Mouse (Mus musculus) adrenal gland, adult (tissue): ENCODE data around the gene Flt3l.
"Not testable (repeated sequence)": the region's sequence is repeated elsewhere in the genome, so short reads cannot be mapped to it uniquely, and the experiment has no call there.

Experiments used
- DNase-seq, 2 experiments: peaks; one replicate each; pipeline ENCODE4 v3.0.0; 2022 to 2023; ENCODE audit warnings: low spot score in 1 of 2; ENCODE audit not compliant: inconsistent age in 2 of 2

Gene Flt3l

DNA sequence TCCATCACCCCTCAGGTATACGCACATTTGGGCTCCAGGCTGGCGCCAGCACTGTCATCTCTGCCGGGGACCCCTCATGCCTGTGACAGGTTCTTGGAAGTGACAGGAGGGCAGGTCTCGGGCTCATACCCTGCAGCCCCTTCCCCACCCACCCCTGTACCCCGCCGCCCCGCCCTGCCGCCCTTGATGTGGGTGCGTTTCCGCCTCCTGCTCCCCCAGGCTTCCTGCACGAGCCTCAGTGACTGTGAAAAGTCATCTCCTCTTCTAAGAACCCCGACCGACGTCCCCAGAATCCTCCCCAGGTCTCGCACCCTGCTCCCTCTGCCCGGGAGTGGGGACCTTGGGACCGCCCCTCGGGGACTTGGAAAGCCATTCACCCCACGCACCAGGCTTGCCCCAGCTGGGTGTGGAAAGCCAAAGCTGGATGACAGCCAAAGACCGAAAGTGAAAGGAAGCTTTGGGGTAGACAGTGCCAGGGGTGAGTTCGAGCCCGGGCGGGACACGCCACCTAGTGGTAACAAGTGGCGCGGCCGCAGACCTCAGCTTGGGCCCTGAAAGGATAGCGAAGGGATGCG is at the start of gene Flt3l, which contains the start of gene Gm45713:
Flt3l (minus strand) TSS at position 440 of the 575 bp plus-strand sequence.
Gm45713 (minus strand) TSS at position 239 of the 575 bp plus-strand sequence.
- peak; percentile 94 to 99 for DNase-seq

DNA sequence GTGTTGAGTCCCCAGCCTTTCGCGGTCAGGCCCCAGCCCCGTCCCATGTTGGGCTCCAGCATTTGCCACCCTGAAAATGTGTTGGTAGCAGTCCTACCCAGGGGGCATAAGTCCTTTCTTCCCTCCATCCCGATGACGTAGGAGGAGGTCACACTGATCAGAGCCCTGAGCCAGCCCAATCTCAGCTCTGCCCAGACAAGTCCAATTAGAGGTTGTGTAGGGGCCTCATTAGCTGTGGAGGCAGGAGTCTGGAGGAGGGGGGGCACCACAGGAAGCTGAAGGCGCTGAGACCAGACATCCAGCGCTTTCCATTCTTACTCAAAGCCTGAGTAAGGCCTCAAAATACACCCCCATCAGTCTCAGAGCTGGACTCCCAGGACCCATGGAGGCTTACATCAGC is 49.7 kb upstream of the Flt3l start:
- no peak for DNase-seq

DNA sequence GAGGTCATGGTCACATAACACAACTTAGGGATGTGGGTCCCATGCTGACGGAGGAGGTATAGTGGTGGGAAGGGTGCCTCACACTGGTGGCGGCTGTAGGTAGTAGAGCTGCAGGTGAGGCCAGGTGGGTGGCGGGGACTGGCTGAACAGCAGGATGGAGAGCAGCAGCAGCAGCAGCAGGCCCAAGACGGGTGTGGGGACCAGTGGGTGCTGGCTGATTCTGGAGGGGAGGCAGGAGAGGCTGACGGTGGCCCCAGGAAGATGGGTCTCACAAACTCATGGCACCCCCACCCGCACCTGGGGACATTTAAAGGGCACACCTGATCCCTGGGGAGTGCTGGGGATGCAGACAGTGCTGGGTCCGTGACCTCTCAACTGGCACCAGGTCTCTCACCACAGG is 47.4 kb upstream of the Flt3l start:
- no peak for DNase-seq

DNA sequence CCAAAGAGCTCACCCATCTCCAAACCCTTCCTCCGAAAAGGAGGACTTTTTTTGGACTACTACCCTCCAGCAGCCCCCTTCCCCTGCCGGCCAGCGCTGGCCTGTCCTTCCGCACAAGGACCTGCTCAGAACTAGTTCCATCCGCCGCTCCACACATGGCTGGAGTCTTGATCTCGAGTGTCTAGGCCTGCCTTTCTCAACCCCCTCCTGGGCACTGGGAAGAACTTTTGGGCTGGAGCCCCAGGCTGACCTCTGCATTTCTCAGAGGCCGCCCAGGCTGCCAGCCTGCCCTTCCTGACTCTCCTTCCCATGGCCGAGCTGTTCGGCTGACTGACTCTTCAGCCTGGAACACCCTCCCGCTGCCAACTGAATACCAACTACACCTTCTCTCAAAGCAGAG is 46.4 kb upstream of the Flt3l start:
- DNase-seq = no peak

DNA sequence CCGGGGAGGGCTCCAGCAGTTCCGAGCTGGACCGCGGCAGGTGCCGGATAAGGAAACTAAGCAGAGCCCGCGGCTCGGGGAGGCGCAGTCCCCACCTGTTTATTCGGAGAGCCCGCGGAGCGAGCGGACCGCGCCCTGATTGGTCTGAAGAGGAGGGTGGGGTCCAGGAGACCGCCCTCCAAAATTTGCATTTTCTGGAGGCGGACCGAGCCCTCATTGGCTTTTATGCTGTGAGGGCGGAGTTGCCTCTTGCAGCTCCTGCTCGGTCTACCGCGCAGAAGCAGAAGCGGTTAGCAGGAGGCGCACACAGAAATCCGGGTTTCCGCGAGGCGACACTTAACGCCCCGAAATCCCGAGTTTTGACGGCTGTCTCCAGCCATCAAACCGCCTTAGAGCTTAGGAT is 46.0 kb upstream of the Flt3l start:
- peak; percentile 91 to 95 for DNase-seq

DNA sequence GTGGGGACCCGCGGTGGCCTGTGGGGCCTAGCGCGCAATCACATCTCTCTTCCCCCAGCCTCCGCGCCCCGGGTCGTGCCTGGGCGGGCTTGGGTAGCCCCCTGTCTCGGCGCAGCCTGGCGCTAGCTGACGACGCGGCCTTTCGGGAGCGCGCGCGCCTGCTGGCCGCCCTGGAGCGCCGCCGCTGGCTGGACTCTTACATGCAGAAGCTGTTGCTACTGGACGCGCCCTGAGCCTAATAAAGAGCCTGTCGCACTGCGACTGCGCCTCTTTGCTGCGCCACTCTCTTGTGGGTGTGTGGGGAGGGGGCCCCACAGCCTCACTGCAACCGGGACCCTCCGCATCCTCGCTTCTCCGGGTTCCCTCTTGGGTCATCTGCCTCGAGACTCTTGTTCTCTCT is 45.3 kb upstream of the Flt3l start:
- DNase-seq = no peak

DNA sequence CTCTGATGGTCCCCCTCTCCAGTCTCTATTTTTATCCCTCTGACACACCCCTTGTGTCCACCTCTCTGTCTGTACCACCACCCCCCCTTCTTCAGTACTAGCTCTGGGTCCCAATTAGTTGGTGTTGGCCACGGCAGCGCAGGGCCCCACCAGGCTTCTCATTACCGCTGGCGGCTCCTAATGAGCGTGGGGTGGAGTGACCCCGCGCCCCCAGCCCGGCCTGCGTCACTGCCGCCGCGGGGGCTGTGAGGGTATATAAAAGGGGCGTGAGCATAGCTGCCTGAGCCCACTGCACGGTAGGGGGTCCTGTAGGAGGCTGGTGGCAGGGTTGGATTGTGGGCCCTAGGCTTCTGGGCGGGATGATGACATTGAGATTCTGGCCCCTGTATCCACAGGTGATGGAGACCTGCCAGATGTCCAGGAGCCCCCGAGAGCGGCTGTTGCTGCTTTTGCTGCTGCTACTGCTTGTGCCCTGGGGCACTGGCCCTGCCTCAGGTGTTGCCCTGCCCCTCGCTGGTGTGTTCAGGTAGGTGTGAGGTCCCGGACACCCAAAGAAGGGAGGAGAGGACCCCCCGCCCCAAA is 44.8 kb upstream of the Flt3l start, which contains the start of gene Pth2:
Pth2 (plus strand) TSS at position 100 of the 582 bp plus-strand sequence.
- DNase-seq = no peak

DNA sequence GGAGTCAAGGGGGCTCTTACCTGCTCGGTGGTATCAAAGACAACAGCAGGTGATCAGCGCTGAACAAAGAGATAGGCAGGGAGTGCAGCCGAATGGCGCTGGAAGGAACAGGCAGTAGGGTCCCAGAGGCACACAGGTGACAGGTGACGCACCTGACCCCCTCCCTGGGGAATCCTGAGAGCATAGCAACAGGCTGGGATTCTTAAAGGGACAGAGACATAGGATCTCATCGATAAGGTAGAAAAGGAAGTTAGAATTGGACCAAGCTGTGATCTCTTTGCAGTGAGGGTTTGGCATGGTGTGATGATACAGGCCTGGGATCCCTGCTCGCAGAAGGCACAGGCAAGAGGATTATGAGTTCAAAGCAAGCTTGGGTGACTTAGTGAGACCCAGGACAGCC is 43.2 kb upstream of the Flt3l start, which contains the start of gene Gfy:
Gfy (minus strand) TSS at position 101 of the 400 bp plus-strand sequence.
- DNase-seq = no peak

DNA sequence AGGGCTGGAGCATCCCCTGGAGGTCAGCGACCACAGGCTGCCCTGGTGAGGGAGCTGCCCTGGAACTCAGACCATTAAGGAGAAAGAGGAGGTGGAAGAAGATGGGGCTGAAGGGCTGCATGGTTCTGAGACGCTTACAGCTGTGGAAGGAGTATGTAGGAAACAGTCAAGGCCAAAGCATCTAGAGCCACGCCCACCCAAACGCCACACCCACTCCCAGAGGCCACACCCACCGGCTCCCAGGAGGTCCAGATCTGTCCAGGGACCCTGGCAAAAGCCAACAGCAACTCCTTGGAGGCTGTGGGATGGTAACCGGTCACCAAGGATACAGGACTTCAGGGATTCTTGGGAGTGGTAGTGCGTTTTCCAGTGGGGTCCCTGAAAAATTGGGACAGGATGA is 42.3 kb upstream of the Flt3l start:
- no peak for DNase-seq

DNA sequence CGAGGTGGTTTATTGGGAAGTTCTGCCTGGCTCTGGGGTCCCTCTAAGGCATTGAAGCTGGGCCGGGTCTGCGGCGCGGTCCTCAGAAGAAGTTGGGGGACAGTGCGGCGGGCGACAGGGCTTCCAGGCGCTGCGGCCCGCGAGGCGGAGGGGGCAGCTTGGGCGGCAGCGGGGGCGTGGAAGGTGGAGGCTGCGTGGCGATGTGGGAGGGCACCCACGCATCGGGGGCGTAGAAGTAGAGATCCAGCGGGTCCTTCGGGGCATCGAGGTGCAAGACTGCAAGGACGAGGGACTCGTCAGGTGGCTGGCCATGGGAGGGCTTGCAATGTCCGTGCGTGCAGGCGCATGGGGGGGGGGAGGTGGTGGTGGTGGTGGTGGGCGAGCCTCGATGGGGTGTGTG is 40.1 kb upstream of the Flt3l start:
- no peak for DNase-seq

DNA sequence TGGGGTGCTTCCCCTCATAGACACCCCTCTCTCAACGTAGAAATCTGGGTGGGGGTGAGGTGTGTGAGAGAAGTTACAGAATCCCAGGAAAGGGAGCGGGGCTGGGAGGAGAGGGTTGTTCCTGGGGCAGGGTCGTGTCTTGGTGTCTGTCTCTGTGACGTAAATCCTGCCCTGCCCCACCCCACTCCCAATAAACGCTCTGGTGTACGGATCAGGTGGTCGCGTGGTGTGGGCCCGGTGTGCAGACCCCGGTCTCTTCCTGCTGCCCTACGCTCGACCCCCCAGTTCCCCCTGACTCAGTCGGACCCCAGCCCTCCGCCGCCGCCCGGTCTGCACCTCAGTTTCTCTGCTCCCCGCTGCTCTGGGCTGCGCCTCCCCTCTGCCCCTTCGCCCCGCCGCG is 39.7 kb upstream of the Flt3l start:
- no peak for DNase-seq

DNA sequence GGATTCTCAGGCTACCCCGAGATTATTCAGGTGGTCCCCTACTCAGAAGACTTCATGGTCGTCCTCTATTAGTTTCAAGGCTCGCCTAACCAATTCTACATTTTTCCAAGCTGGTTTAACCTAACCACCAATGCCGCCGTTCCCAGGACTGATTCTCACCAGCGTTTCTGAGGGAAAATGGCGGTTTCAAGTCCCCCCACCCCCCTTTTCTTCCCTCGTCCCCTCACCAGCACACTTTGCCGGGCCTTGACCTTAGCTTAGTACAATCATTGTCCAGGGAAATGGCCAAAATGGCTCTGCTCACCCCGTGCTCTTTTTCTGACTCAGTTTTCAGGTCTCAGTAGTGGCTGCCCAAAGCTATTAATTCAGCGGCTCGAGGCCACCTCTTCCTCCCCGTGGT is 39.2 kb upstream of the Flt3l start:
- no peak for DNase-seq

DNA sequence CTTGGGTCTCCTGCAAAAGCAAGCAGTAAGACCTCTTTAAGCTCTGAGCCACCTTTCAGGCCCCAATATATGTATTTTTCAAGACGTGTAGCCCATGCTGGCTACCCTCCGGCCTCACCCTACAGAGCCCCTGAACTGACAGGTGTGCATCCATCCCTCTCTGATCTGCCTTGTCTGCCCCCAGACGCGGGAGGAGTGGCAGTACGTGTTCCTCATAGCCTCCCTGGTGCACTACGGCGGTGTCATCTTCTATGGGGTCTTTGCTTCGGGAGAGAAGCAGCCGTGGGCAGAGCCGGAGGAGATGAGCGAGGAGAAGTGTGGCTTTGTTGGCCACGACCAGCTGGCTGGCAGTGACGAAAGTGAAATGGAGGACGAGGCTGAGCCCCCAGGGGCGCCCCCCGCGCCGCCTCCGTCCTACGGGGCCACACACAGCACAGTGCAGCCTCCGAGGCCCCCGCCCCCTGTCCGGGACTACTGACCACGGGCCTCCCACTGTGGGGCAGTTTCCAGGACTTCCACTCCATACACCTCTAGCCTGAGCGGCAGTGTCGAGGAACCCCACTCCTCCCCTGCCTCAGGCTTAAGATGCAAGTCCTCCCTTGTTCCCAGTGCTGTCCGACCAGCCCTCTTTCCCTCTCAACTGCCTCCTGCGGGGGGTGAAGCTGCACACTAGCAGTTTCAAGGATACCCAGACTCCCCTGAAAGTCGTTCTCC is 38.5 kb upstream of the Flt3l start:
- no peak for DNase-seq

DNA sequence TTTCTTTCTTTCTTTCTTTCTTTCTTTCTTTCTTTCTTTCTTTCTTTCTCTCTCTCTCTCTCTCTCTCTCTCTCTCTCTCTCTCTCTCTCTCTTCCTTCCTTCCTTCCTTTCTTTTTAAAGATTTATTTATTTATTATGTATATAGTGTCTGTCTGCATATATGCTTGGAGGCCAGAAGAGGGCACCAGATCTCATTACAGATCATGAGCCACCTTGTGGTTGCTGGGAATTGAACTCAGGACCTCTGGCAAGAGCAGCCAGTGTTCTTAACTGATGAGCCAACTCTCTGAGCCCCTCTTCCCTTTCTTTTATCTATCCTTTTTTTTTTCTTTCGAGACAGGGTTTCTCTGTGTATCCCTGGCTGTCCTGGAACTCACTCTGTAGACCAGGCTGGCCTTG is 37.5 kb upstream of the Flt3l start:
- DNase-seq = not testable (repeated sequence)

DNA sequence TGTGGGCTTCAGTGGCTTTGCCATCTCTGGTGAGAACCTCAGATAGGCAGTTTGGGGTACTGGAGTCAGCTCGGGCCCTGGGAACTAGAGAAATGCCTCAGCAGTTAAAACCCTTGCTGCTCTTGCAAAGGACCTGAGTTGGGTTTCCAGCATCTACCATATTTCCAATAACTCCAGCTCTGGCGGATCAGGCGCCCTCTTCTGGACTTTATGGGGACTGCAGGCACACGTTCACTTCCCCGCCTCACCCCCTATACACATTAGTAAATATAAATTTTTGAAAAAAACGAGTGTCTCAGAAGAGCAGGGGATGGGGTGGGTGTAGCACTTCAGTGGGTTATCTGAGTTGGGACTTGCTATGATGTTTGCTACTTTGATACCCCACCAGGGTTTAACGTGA is 36.7 kb upstream of the Flt3l start:
- DNase-seq = no peak

DNA sequence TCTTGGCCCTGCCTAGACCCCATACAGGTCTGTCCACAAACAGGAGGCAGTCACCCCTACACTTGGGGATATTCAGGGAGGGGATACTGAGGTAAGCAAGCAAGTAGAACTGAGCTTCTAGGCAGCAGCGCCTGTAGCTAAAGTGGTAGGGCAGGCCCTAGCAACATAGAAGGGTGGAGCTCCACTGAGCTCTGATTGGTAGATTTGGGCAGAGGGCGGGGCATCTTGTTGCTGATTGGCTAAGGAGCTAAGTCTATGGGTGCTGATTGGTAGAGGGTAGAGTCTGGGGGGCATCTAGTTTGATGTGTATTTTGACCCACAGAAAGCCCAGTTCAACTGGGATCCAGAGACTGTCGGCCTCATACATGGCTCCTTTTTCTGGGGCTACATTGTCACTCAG is 33.3 kb upstream of the Flt3l start:
- no peak for DNase-seq

DNA sequence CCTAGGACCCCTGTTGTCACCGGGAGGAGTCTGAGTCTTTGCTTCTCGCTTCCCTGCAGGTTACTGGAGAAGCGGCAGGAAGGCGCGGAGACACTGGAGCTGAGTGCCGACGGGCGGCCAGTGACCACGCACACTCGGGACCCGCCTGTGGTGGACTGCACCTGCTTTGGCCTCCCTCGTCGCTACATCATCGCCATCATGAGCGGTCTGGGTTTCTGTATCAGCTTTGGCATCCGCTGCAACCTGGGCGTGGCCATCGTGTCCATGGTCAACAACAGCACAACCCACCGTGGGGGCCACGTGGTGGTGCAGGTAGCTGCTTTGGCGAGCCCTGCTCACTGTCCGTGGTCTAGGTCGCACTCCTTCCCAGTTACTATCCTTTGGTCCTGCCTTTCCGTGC is 32.4 kb upstream of the Flt3l start:
- no peak for DNase-seq

DNA sequence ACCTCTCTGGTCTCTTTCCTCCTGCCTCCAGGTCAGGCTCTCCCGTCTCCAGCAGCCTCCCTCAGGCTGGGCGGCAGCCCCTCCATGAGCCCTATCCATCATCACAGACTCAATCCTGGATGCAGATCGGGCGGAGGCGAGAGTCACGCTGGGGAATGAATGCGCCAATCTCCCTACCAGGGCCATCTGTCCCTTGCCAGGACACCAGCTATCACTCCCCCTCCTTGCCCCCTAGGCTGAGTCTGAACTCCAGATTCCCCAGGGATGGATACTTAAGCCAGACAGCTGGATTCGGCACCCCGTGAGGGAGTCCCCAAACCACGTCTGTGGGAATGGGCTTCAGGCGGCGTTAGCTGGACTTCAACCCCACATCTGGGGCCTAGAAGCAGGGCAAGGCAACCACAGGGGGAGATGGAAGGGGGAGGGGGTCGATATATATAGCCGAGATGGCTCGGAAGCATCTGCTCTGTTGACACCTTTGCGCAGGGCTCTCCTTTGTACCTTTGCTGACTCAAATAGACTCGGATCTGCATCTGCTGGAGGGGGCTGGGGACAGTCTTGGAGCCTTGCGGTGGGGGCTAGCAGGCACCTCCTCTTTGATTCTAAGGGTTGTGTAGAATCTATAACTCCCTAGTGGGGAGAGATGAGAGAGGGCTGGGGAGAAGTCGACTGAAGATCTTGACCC is 31.7 kb upstream of the Flt3l start:
- no peak for DNase-seq

DNA sequence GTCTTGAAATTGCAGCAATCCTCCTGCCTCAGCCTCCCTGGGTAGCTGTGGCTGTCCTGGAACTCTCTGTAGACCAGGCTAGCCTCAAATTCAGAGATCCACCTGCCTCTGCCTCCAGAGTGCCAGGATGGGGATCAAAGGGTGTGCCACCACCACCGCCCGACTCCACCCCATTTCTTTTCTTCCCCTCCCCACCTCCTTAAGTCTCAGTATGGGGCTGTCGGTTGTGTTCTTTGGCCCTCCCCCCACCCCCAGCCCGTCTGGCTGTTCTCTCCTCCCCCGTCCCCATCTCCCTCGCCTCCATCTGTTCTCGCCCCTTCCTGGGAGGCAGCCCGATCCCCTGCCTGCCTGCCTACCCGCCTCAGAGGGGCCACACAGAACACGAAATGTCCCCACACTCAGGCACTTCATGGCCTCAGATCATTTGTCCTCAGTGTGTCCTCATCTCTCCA is 30.7 kb upstream of the Flt3l start:
- DNase-seq = no peak

DNA sequence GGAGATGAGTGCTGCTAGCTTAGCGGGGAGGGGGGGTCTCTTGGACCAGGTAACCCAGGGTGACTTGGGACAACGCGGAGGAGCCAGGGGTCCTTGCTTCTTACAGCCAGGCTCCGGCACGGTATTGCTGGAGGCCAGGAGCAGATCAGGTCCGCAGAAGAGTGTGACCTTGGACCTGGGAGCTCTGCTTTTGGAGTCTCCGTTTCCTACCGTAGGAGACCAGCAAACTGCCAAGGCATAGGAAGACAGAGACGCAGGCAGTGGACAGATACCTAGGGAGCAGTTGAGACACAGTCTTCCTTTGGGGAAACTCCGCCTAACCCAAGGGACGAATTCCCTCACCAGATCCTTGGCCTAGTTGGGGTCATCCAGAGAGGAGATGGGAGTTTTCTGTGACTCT is 29.5 kb upstream of the Flt3l start:
- no peak for DNase-seq

DNA sequence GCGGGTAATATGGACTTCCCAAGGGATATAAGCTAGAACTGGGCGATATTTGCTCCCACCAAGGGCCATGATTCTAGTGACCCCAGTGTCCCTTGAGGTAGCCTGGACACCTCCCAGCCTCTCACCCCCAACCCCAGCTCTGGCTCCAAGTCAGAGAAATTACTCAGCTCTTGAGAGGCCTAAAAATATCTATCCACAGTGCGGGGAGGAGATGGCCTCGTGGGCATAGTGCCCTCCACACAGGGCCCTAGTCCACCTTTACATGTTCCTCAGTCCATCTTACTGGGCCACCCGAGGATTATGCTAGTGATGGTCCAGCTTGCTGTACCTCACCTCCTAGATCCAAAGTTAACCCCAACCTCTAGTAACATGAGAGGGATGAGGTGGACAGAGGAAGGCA is 28.6 kb upstream of the Flt3l start:
- DNase-seq = no peak
